Mouse (Mus musculus) heart, adult 8-10 months (tissue): ENCODE data around the gene Aatf. TPM values are rescaled to one million over a fixed set of nuclear protein-coding genes. Genes with fewer than 3 reads are reported as not detected.
"Not testable (repeated sequence)": the region's sequence is repeated elsewhere in the genome, so short reads cannot be mapped to it uniquely, and the experiment has no call there.

Experiments
- DNase-seq: peaks from one replicate; pipeline ENCODE4 v3.0.0; 2022; ENCODE audit warnings: low spot score
- total RNA-seq, 4 experiments: library from RNA; stranded (reverse); gene quantifications; 2 replicates each; pipeline ENCODE4 v1.2.4; 2022

Gene Aatf
- total RNA-seq, 4 experiments from 2014 or later = 12.9 to 14.3 (median 13.1) TPM

GRCm38 (mm10) chr11:84442554-84443331, 70.6 kb downstream of the Aatf start:
- no peak for DNase-seq

DNA sequence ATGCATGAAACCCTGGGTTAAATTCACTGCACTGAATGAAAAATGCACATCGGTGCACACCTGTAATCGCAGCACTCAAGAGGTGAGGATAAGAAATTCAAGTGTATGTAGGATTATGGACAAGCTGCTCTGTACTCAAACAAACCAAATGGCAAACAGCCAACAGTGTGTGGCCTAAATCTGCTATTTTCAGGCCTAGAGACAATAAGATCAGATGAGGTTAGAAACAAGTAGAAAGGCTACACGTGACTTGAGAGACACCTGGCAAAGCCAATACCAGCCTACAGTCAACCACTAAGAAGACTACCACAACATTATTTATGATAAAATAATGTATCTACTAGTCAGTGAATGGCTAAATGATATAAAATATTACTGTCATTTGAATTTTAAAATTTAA, 72.9 kb downstream of the Aatf start:
- no peak for DNase-seq

DNA sequence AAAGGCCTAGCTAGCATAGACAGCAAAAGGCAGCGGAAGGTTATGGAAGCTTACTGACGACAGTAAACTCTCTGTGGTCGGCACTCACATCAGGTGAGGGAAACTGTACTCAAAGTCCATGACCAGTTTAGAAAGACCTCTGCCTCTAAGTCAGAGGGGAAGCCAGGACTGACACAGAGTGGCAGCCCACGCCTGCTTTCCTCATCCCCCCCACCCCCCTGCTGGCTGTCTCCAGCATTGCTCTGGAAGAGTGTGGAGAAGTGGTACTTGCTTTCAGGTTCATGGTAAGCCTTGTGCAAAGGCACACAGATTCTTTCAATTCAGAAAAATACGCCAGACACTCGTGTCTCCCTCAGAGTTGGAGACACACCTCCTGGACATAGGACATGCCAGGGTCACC, 78.4 kb downstream of the Aatf start:
- DNase-seq = no peak

DNA sequence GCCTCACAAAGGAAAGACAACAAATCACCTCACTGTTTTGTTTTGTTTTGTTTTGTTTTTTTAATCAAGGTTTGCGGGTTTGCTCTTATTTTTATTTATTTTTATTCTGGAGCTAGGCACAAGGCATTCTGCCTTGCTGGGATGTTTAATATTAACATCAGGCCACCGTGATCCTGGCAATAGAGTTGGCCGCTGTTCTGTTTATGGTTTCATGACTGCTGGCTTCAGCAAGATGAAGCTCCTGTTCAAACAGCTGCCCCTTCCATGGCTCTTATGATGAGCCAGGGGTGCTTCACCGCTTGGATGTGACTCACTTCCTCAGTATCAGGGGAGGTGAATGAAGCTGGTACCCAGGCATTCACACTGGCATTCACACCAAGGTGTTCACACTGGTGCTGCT, 83.0 kb downstream of the Aatf start:
- DNase-seq = no peak

DNA sequence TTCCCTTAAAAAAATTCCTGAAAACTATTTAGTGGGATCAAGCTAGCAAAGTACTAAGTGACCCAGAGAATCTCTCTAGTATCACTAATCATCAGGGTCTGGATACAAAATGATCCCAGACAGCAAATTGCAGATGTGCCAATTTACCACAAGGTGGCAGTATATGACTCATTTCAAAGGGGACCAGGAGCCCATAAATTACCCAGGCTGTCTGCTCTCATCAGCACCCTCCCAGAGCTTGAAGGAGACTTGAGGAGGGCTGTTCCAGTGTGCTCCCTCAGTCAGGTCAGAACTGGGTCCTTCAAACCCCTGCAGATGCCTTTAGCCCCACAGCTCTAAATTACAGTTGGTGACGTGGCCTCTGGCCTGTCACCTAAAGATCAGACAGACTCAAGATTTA, 83.7 kb downstream of the Aatf start:
- DNase-seq = peak; percentile 40

GRCm38 (mm10) chr11:84426633-84426998, 86.7 kb downstream of the Aatf start:
- DNase-seq = no peak

DNA sequence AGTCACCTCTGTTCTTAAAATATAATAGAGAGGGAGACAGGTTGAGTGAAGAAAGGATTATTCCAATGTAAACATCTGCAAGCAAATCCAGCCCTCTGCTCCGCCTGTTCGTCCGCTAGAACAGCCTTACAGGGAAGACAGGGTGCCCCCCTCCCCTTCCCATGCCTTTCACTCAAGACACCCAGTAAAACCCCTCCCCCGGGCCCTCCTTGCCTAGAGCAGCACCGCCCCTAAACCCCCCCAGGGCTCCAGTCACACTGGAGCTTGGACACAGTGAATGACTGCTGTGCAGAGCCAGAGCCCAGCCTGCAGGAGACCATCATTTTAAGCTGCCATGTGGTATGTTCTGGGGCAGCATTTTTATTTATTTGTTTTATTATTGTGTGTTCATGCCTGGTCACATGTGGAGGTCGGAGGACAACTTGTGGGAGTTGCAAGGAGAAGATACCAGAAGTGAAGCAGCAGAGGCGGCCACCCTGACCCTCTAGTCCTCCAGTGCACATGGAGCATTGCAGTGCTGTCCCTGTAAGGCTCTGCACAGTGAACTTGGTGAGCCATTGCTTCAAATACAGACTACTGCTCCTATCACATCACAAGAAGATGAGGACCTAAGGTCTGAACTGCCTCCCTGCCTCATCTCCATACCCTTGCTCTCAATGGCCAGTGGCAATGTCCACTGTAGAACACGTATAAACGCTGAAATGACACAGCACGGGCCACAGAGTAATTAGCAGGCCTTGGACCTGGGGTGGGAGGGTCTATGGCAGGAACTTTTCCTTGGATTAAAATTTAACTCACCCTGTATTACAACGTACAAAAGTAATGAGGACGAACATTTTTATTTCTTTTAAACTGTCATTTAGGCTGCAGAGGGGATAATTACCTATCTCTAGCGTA, 87.3 kb downstream of the Aatf start:
- no peak for DNase-seq

GRCm38 (mm10) chr11:84420779-84421178, 92.5 kb downstream of the Aatf start:
- no peak for DNase-seq

GRCm38 (mm10) chr11:84413111-84413510, 100.2 kb downstream of the Aatf start:
- DNase-seq = no peak

GRCm38 (mm10) chr11:84412201-84412934, 101.0 kb downstream of the Aatf start:
- no peak for DNase-seq

GRCm38 (mm10) chr11:84411642-84412018, 101.7 kb downstream of the Aatf start:
- DNase-seq = no peak

GRCm38 (mm10) chr11:84410879-84411641, 102.3 kb downstream of the Aatf start:
- DNase-seq = no peak

- no peak for DNase-seq
Measured at GRCm38 (mm10) chr11:84410383-84410782, 102.9 kb downstream of the Aatf start.

DNA sequence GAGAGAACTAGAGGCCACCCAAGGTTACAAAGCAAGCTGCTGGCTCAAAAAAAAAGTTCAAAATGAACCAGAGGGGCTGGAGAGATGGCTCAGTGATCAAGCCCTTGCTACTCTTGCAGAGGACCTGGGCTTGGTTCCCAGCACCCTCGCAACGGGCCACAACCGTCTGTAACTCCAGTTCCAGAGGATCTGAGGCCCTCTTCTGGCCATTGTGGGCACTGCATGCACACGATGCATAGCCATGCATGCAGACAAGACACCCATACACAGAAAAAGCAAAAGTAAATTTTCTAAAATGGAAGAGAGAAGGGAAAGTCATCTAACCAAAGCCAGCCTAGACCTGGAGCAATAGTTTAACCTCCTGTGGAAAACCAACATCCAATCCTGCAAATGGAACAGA, 106.6 kb downstream of the Aatf start:
- DNase-seq = no peak

DNA sequence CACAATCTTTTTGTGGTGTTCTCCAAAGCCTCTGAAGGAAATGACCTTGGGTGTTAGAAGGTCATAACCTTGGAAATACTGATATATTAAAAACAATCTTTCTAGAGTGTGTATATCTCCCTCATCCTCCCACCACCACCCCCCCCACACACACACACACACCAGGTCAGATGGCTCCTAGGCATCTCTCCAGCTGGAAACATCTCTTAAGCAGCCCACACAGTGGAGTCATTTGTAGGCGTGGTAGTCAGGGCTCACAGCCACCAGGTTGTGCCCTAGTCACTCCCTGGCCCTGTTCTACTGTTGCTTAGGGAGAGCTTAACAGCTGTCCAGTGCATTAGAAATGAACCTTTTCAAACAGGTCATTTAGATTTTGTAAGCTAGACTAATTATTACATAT, 118.3 kb downstream of the Aatf start:
- no peak for DNase-seq

- no peak for DNase-seq
Measured at GRCm38 (mm10) chr11:84393571-84393970, 119.8 kb downstream of the Aatf start.

- not testable (repeated sequence) for DNase-seq
Measured at GRCm38 (mm10) chr11:84392066-84392465, 121.3 kb downstream of the Aatf start.

GRCm38 (mm10) chr11:84391126-84391525, 122.2 kb downstream of the Aatf start:
- no peak for DNase-seq

DNA sequence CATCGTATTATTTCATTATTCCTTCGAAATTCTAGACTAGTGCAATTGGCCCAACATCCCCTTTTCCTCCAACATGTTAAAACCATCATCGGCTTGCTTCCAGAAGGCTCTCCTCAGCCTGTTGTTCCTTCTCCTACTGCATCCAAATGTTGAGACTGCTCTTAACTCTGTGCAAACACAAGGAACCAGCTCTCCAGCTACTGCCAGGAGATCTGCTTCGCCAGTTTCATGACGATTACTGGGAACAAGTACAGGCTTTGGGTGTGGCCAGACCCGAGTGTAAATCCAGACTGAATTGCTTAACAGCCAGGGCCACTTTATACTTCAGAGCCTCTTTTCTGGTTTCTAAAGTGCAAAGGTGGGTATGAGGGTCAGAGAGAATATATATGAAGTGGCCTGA, 124.0 kb downstream of the Aatf start:
- peak; percentile 45 for DNase-seq

- DNase-seq = no peak
Measured at GRCm38 (mm10) chr11:84383891-84384290, 129.4 kb downstream of the Aatf start.

DNA sequence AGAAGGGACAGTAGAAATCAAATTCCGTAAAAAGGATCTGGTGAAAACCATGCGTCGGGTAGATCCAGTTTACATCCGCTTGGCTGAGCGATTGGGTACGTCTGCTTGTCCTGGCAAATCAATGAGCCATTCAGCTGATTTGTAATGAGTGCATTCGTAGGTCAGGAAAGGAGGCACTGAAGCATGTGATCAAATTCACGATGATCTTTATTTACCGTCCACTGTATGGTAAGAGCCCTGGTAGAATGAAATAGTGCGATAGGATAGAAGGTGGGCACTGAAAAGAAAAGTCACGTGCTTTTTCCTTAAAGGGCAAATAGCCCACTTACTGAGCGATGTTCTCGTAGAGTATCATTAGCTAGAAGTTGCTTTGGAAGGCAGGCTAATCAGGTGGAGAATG, 130.9 kb downstream of the Aatf start:
- DNase-seq = no peak
